ENCODE assay signal across 23 mouse cellular contexts in the genomic region with DNA sequence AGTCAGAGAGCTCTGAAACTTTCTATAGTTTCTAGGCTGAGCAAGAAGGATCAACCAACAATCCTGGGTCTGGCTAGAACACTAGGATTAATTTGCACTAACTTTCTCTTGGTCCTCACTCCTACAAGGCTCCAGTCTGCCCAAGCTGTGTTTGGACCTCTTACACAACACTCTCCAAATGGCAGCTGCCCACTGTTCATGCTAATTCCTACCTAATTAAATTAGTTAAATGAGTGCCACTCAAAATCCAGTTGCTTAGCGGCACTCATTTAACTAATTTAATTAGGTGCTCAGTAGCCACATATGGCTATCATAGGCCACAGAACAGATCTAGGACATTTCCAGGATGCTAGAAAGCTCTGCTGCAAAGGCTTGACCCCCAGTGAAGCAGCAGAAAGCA.
"Had no signal": no experiment of that assay in that cellular context is flagged by ENCODE, and none has a peak within 500 bp of the region (broad histone marks: within the 10 kb centered on the region; RNA-seq: fewer than 3 reads in every experiment).

No protein-coding gene starts in this region.

- H3K4me1 ChIP-seq: limb, embryonic 10.5 days; limb, embryonic 13.5 days; liver, embryonic 12.5 days; liver, embryonic 15.5 days; lung, embryonic 15.5 days; megakaryocyte, embryonic 14.5 days; neural tube, embryonic 12.5 days; neural tube, embryonic 15.5 days had no signal

- H3K9ac ChIP-seq: limb, embryonic 13.5 days; liver, embryonic 12.5 days; liver, embryonic 15.5 days; lung, embryonic 15.5 days; neural tube, embryonic 12.5 days; neural tube, embryonic 15.5 days had no signal

- H3K4me3 ChIP-seq: layer of hippocampus, adult 2 months; limb, embryonic 10.5 days; limb, embryonic 13.5 days; liver, embryonic 12.5 days; liver, embryonic 15.5 days; lung, embryonic 15.5 days; megakaryocyte, embryonic 14.5 days; neural tube, embryonic 12.5 days; neural tube, embryonic 15.5 days had no signal

- H3K36me3 ChIP-seq: limb, embryonic 10.5 days; limb, embryonic 13.5 days; liver, embryonic 12.5 days; liver, embryonic 15.5 days; lung, embryonic 15.5 days; neural tube, embryonic 12.5 days; neural tube, embryonic 15.5 days had no signal

- ATAC-seq: liver, embryonic 12.5 days had no signal

- H3K27me3 ChIP-seq: limb, embryonic 13.5 days; lung, embryonic 15.5 days; neural tube, embryonic 15.5 days had no signal

- DNase-seq: kidney, adult 9 months; kidney, postnatal 25 days; layer of hippocampus, adult 9-11 months; liver; lung, adult 18-20 months; lung, postnatal 10 days; lung, postnatal 36 days; midbrain, embryonic 14.5 days; right cerebral cortex, postnatal 4 days; thymus, adult 18-20 months; thymus, postnatal 4 days had no signal

- H3K27ac ChIP-seq: kidney, postnatal 0 days; layer of hippocampus, adult 2 months; limb, embryonic 10.5 days; limb, embryonic 13.5 days; liver, embryonic 12.5 days; liver, embryonic 15.5 days; lung, embryonic 15.5 days; neural tube, embryonic 12.5 days; neural tube, embryonic 15.5 days; stomach, postnatal 0 days had no signal

- H3K4me2 ChIP-seq: limb, embryonic 13.5 days; liver, embryonic 12.5 days; liver, embryonic 15.5 days; lung, embryonic 15.5 days; midbrain, embryonic 11.5 days; neural tube, embryonic 12.5 days; neural tube, embryonic 15.5 days had no signal

- H3K9me3 ChIP-seq: limb, embryonic 10.5 days; limb, embryonic 13.5 days; liver, embryonic 12.5 days; liver, embryonic 15.5 days; lung, embryonic 15.5 days; neural tube, embryonic 12.5 days; neural tube, embryonic 15.5 days had no signal
